In the genomic region with DNA sequence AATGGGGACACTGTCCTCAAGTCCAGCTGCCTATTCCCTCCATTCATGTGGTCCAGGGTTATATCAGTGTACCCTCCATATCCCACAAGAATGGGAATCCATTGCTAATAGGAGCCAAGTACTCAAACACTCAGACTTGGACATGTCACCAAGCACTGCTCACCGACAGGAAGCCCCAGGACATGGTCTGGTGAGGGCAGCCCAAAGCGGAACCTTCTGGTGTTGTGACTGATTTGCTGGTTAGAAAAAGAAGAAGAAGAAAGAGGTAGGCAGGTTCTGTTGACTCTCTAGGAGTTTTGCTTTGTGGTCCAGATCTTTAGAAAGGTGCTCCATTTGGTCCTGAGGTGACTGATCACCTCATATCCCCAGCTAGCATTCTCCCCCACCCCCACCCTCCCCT, we compare ENCODE assay signal across 31 mouse cellular contexts. TPM values are rescaled to one million over a fixed set of nuclear protein-coding genes. Genes with fewer than 3 reads are reported as not detected.
"Had no signal": no experiment of that assay in that cellular context is flagged by ENCODE, and none has a peak within 500 bp of the region (broad histone marks: within the 10 kb centered on the region; RNA-seq: fewer than 3 reads in every experiment).

No protein-coding gene starts in this region.

- H3K36me3 ChIP-seq: limb, embryonic 12.5 days; limb, embryonic 15.5 days; midbrain, embryonic 10.5 days; midbrain, embryonic 13.5 days; neural tube, embryonic 13.5 days; stomach, embryonic 15.5 days had no signal

- ATAC-seq: liver, postnatal 0 days; lung, postnatal 0 days had no signal

- H3K4me2 ChIP-seq: limb, embryonic 15.5 days; liver, embryonic 11.5 days; midbrain, embryonic 13.5 days; neural tube, embryonic 13.5 days had no signal

- H3K27me3 ChIP-seq: limb, embryonic 12.5 days; limb, embryonic 15.5 days; midbrain, embryonic 13.5 days; stomach, embryonic 15.5 days had no signal

- H3K9ac ChIP-seq: limb, embryonic 12.5 days; limb, embryonic 15.5 days; liver, embryonic 14.5 days; liver, postnatal 0 days; lung, embryonic 14.5 days; midbrain, embryonic 13.5 days; stomach, embryonic 15.5 days had no signal

- H3K27ac ChIP-seq: kidney, postnatal 0 days; limb, embryonic 12.5 days; limb, embryonic 15.5 days; liver, embryonic 14.5 days; macrophage; midbrain, embryonic 10.5 days; midbrain, embryonic 13.5 days; neural tube, embryonic 13.5 days; stomach, embryonic 15.5 days had no signal

- H3K4me3 ChIP-seq: megakaryocyte, embryonic 14.5 days; myocyte; neural tube, embryonic 13.5 days; stomach, embryonic 15.5 days had no signal

- H3K9me3 ChIP-seq: limb, embryonic 12.5 days; limb, embryonic 15.5 days; megakaryocyte, embryonic 14.5 days; midbrain, embryonic 10.5 days; midbrain, embryonic 13.5 days; neural tube, embryonic 13.5 days; stomach, embryonic 15.5 days had no signal

- DNase-seq: kidney, adult 2 months; kidney, postnatal 25 days; left cerebral cortex, postnatal 4 days; liver, postnatal 0 days; lung, embryonic 14.5 days; thymus, adult 2 months; thymus, postnatal 14 days; thymus, postnatal 4 days had no signal

RNA-seq across cellular contexts. Expression of a gene that starts 1.1 kb away (rescaled TPM):
- total RNA-seq: layer of hippocampus, postnatal 14 days; left cerebral cortex, postnatal 14 days; left cerebral cortex, postnatal 4 days; monocyte, adult 5-6 weeks had no signal
- polyA plus RNA-seq: kidney, adult 2 months; macrophage; midbrain, embryonic 16.5 days; small intestine, adult 2 months had no signal

RNA-seq across cellular contexts. Expression of a gene that starts 44.3 kb away (rescaled TPM):
- total RNA-seq: layer of hippocampus, postnatal 14 days; left cerebral cortex, adult 8-10 months; left cerebral cortex, postnatal 14 days; left cerebral cortex, postnatal 4 days; monocyte, adult 5-6 weeks had no signal
- polyA plus RNA-seq: intestine, postnatal 0 days; kidney, adult 2 months; kidney, embryonic 14.5 days; kidney, postnatal 0 days; limb, embryonic 12.5 days; limb, embryonic 15.5 days; liver, embryonic 11.5 days; liver, embryonic 14.5 days; liver, postnatal 0 days; lung, embryonic 14.5 days; lung, postnatal 0 days; macrophage; midbrain, embryonic 10.5 days; midbrain, embryonic 13.5 days; midbrain, embryonic 16.5 days; myocyte; neural tube, embryonic 13.5 days; small intestine, adult 2 months; spleen, adult 2 months; stomach, embryonic 15.5 days; testis, adult 2 months; thymus, adult 2 months had no signal

RNA-seq across cellular contexts. Expression of a gene that starts 55.3 kb away (rescaled TPM):
- total RNA-seq: layer of hippocampus, postnatal 14 days; left cerebral cortex, adult 8-10 months; left cerebral cortex, postnatal 14 days; left cerebral cortex, postnatal 4 days; monocyte, adult 5-6 weeks had no signal
- polyA plus RNA-seq: intestine, postnatal 0 days; kidney, adult 2 months; kidney, embryonic 14.5 days; kidney, postnatal 0 days; limb, embryonic 12.5 days; limb, embryonic 15.5 days; liver, embryonic 11.5 days; liver, embryonic 14.5 days; liver, postnatal 0 days; lung, embryonic 14.5 days; lung, postnatal 0 days; macrophage; midbrain, embryonic 10.5 days; midbrain, embryonic 13.5 days; midbrain, embryonic 16.5 days; myocyte; neural tube, embryonic 13.5 days; small intestine, adult 2 months; spleen, adult 2 months; stomach, embryonic 15.5 days; testis, adult 2 months; thymus, adult 2 months had no signal
